Mouse (Mus musculus): ENCODE measurements at regions not wholly inside any gene's neighbourhood (a gene's known extent, or its start where the extent isn't known, plus 50 kb on each side); places are given as distances from the start of the nearest gene placed in this dataset.
A peak's percentile ranks its signal among the peaks of the same experiment; 100 is the strongest.

DNA sequence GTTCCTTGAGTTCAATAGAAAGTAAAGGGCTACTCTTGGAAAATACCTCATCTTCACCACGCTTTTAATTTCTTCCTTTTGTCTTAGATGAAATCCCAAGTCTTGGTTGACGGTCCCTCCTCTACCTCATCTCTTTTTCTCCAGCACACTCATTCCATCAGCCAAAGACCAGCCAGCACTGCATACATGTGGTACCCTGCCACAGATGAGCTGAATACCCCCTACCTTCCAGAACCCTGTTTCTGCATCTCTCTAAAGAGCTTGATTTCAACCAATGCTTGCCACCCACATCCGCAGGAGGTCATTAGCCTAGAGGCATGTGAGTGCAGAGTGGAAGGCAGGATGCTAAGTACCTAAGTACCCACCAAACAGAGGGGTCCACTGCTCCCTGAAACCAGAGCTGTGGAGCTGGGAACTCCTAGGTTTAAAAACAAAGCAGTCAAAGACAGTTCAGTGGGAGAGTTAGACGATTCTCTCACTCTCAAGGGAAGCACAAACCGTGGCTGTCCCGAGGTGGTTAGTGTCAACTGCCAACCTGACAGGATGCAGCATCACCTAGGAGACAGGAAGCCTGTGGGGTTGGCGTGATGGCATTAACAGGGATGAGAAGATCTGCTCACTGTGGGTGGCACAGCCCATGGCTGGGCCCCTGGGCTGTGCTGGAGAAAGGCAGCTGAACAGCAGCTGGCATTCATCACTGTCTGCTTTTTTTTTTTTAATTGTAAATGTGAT, 289.4 kb downstream of the Sox4 start:
- H3K4me1 ChIP-seq (ENCODE audit: control insufficient read depth, insufficient read depth, low read length) = peaks cover 26% of the 10 kb centered on the region
- H3K36me3 ChIP-seq (ENCODE audit: control insufficient read depth, insufficient read depth) = no peaks in the 10 kb centered on the region
- WGBS = 48% methylated on average over 7 of the region's 7 CpGs
- no peak overlapping the region for H3K9ac ChIP-seq (ENCODE audit: low read length)
- peak; percentile 45; the same call in 1 of the 2 replicates for ATAC-seq (replicated peaks; ENCODE audit: extremely low read depth, insufficient read depth, low FRiP score)
- no peaks in the 10 kb centered on the region for H3K9me3 ChIP-seq (replicated peaks; ENCODE audit: control insufficient read depth, low read length)
- peak overlapping the region; percentile 9; the same call in 1 of the 2 replicates for H3K27ac ChIP-seq (ENCODE audit: low read length)
- H3K27me3 ChIP-seq (ENCODE audit: control insufficient read depth, insufficient read depth, low read length) = no peaks in the 10 kb centered on the region
- H3K4me3 ChIP-seq (ENCODE audit: low read length) = no peak overlapping the region
- no peak overlapping the region for H3K4me2 ChIP-seq (ENCODE audit: low read depth, low read length)

DNA sequence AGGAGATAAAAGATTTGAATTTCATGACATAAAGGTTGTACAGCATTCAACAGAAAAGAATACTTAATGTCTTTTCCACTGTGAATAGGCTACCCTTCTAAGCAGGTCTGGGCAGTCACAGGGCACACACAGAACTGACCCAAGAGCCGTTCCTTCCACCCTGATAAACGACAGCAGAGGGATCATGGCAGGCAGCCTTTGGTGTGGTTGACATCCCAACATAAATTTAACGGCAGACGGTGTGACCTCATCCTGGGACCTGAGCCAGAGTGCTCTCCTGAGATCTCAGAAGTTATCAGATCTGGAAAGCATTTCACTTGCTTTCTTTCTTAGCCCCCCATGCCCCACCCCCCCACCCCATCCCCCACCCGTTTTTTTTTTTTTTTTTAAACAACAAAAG, 290.1 kb downstream of the Sox4 start:
- no peaks in the 10 kb centered on the region for H3K9me3 ChIP-seq (replicated peaks; ENCODE audit: control insufficient read depth, low read length)
- H3K4me1 ChIP-seq (ENCODE audit: control insufficient read depth, insufficient read depth, low read length) = peaks cover 26% of the 10 kb centered on the region
- no peak overlapping the region for H3K9ac ChIP-seq (ENCODE audit: low read length)
- ATAC-seq (replicated peaks; ENCODE audit: extremely low read depth, insufficient read depth, low FRiP score) = no peak
- H3K27ac ChIP-seq (ENCODE audit: low read length) = no peak overlapping the region
- 6% methylated on average over 5 of the region's 5 CpGs for whole genome bisulfite sequencing
- H3K4me3 ChIP-seq (ENCODE audit: low read length) = no peak overlapping the region
- H3K4me2 ChIP-seq (ENCODE audit: low read depth, low read length) = no peak overlapping the region
- H3K27me3 ChIP-seq (ENCODE audit: control insufficient read depth, insufficient read depth, low read length) = no peaks in the 10 kb centered on the region
- H3K36me3 ChIP-seq (ENCODE audit: control insufficient read depth, insufficient read depth) = no peaks in the 10 kb centered on the region

DNA sequence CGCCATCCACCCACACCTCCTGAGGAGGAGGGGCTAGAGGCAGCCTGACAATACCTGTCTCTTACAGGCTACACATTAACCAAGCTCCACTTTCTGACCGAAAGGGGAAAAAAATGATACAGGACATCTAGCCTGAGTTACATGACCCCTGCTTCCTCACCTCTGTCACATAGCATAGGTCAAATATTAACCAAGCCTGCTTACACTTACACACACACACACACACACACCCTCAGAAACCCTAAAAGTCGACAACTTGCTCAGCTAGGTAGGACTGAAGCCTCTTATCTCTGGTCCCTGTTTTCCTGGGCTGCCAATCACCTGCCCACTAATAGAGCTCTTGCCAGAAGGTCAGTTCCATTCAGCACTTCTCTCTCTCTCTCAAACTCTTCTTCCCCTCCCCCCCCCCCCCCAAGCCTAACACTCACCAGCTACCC, 291.2 kb downstream of the Sox4 start:
- WGBS = 64% methylated on average over 3 of the region's 3 CpGs
- no peak for ATAC-seq (replicated peaks; ENCODE audit: extremely low read depth, insufficient read depth, low FRiP score)
- H3K36me3 ChIP-seq (ENCODE audit: control insufficient read depth, insufficient read depth) = no peaks in the 10 kb centered on the region
- H3K27ac ChIP-seq (ENCODE audit: low read length) = no peak overlapping the region
- no peak overlapping the region for H3K9ac ChIP-seq (ENCODE audit: low read length)
- no peaks in the 10 kb centered on the region for H3K9me3 ChIP-seq (replicated peaks; ENCODE audit: control insufficient read depth, low read length)
- H3K4me1 ChIP-seq (ENCODE audit: control insufficient read depth, insufficient read depth, low read length) = peaks cover 26% of the 10 kb centered on the region
- H3K4me2 ChIP-seq (ENCODE audit: low read depth, low read length) = no peak overlapping the region
- no peaks in the 10 kb centered on the region for H3K27me3 ChIP-seq (ENCODE audit: control insufficient read depth, insufficient read depth, low read length)
- H3K4me3 ChIP-seq (ENCODE audit: low read length) = no peak overlapping the region

DNA sequence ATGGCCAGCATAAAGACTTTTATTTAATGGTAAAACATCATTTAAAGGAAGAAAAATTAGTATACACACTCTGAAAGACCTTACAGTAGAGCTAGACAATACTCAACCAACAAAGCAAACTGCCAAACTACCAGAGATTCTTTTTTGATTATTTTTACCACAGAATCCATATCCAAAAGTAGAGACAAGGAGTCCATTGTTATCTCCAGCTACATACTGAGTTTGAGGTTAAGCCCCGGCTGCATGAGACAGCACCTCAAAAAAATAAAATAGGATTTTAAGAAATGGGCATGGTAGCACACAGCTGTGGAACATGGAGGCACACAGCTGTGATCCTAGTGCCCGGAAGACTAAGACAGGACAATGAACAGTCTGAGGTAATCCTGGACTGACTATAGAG, 293.4 kb downstream of the Sox4 start:
- WGBS = 82% methylated on average over 2 of the region's 2 CpGs
- no peak overlapping the region for H3K4me2 ChIP-seq (ENCODE audit: low read depth, low read length)
- H3K4me1 ChIP-seq (ENCODE audit: control insufficient read depth, insufficient read depth, low read length) = peaks cover 17% of the 10 kb centered on the region
- no peaks in the 10 kb centered on the region for H3K36me3 ChIP-seq (ENCODE audit: control insufficient read depth, insufficient read depth)
- H3K9me3 ChIP-seq (replicated peaks; ENCODE audit: control insufficient read depth, low read length) = no peaks in the 10 kb centered on the region
- H3K9ac ChIP-seq (ENCODE audit: low read length) = no peak overlapping the region
- no peaks in the 10 kb centered on the region for H3K27me3 ChIP-seq (ENCODE audit: control insufficient read depth, insufficient read depth, low read length)
- no peak for ATAC-seq (replicated peaks; ENCODE audit: extremely low read depth, insufficient read depth, low FRiP score)
- H3K27ac ChIP-seq (ENCODE audit: low read length) = no peak overlapping the region
- no peak overlapping the region for H3K4me3 ChIP-seq (ENCODE audit: low read length)

DNA sequence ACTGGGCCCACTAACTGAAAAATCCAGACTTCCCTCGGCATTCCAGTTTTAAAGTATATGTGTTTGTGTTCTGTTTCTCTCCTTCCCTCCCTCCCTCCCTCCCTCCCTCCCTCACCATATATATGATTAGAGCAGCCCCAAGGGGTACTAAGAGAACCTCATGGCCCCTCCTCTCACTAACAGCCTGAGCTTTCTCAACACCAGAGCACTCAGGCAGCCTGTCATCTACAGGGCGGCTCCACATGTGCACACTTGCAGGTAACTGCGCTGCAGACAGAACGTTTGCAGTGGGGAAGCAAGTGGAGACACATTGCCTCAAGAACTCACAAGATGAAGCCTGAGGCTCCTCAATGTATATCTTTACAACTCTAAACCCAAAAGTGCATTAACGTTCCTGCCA, 294.9 kb downstream of the Sox4 start:
- H3K4me2 ChIP-seq (ENCODE audit: low read depth, low read length) = no peak overlapping the region
- 60% methylated on average over 5 of the region's 5 CpGs for WGBS
- no peak overlapping the region for H3K4me3 ChIP-seq (ENCODE audit: low read length)
- no peaks in the 10 kb centered on the region for H3K36me3 ChIP-seq (ENCODE audit: control insufficient read depth, insufficient read depth)
- H3K27me3 ChIP-seq (ENCODE audit: control insufficient read depth, insufficient read depth, low read length) = no peaks in the 10 kb centered on the region
- no peak overlapping the region for H3K27ac ChIP-seq (ENCODE audit: low read length)
- no peak overlapping the region for H3K9ac ChIP-seq (ENCODE audit: low read length)
- no peak for ATAC-seq (replicated peaks; ENCODE audit: extremely low read depth, insufficient read depth, low FRiP score)
- H3K9me3 ChIP-seq (replicated peaks; ENCODE audit: control insufficient read depth, low read length) = no peaks in the 10 kb centered on the region
- H3K4me1 ChIP-seq (ENCODE audit: control insufficient read depth, insufficient read depth, low read length) = peaks cover 7% of the 10 kb centered on the region

DNA sequence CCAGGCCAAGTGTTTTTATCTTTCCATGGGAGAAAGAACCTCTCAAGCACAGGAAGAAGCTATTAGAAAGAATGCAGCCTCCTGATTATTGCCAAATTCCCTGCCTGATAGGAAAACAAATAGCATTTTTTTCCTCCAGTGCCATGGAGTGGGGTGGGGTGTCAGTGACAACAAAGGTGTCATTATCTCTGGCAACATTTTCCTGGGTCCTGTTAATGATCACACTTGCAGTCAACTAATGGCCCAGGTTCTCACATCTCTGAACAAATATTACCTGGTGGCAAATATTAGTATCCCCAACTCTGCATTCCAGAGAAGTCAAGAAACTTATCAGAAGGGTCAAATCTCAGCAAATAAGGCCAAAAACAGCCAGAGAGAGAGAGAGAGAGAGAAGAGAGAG, 298.6 kb downstream of the Sox4 start:
- H3K27me3 ChIP-seq (ENCODE audit: control insufficient read depth, insufficient read depth, low read length) = no peaks in the 10 kb centered on the region
- H3K27ac ChIP-seq (ENCODE audit: low read length) = no peak overlapping the region
- H3K4me1 ChIP-seq (ENCODE audit: control insufficient read depth, insufficient read depth, low read length) = no peaks in the 10 kb centered on the region
- no peak overlapping the region for H3K4me3 ChIP-seq (ENCODE audit: low read length)
- H3K36me3 ChIP-seq (ENCODE audit: control insufficient read depth, insufficient read depth) = no peaks in the 10 kb centered on the region
- H3K9ac ChIP-seq (ENCODE audit: low read length) = no peak overlapping the region
- H3K9me3 ChIP-seq (replicated peaks; ENCODE audit: control insufficient read depth, low read length) = no peaks in the 10 kb centered on the region
- no peak overlapping the region for H3K4me2 ChIP-seq (ENCODE audit: low read depth, low read length)
- no peak for ATAC-seq (replicated peaks; ENCODE audit: extremely low read depth, insufficient read depth, low FRiP score)

DNA sequence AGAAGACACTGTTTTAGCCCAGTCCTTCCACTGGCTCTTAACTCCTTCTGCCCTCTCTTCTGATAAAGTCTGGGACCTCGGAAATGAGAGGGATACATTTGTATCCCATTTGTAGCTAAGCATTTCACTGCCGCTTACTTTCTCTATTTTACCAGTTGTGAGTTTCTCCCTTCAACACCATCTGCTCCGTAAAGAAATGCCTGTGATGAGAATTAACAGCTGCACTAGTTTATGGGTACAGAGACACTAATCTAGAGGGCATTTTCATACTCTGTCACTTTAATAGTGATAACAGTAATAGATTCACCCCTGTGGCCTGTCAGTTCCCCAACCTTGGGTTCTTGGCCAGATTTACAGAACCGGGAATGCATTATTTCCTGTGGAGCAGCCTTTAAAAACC, 300.2 kb downstream of the Sox4 start:
- Histone ChIP-seq H3K4me1 (ENCODE audit: control insufficient read depth, insufficient read depth, low read length) (no peaks in the 10 kb centered on the region), H3K9me3 (replicated peaks; ENCODE audit: control insufficient read depth, low read length) (no peaks in the 10 kb centered on the region), H3K27me3 (ENCODE audit: control insufficient read depth, insufficient read depth, low read length) (no peaks in the 10 kb centered on the region), H3K9ac (ENCODE audit: low read length) (no peak overlapping the region), H3K36me3 (ENCODE audit: control insufficient read depth, insufficient read depth) (no peaks in the 10 kb centered on the region), H3K27ac (ENCODE audit: low read length) (no peak overlapping the region), H3K4me3 (ENCODE audit: low read length) (no peak overlapping the region), H3K4me2 (ENCODE audit: low read depth, low read length) (no peak overlapping the region)
- no peak for ATAC-seq (replicated peaks; ENCODE audit: extremely low read depth, insufficient read depth, low FRiP score)
- WGBS = 69% methylated on average over 4 of the region's 4 CpGs

DNA sequence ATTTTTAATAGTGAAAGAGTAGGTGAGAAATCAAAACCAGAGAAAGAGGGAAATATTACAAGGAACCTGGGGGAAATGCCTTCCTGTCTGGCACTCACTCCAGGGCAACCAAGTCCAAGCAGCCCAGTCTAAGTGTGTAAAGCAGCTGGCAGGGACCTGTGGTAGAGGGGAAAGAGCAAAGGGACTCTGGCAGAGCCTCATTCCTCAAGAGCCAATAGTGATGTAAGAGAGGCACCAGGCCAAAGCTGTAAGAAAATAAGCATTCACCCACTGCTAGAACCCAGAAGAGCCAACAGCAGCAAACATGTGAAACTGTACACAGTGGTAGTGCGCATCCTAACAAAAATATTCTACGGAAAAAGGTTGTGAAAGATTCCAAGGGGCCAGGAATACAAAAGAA, 301.7 kb downstream of the Sox4 start:
- no peak for ATAC-seq (replicated peaks; ENCODE audit: extremely low read depth, insufficient read depth, low FRiP score)
- H3K9me3 ChIP-seq (replicated peaks; ENCODE audit: control insufficient read depth, low read length) = no peaks in the 10 kb centered on the region
- no peaks in the 10 kb centered on the region for H3K4me1 ChIP-seq (ENCODE audit: control insufficient read depth, insufficient read depth, low read length)
- H3K27me3 ChIP-seq (ENCODE audit: control insufficient read depth, insufficient read depth, low read length) = no peaks in the 10 kb centered on the region
- 77% methylated on average over 2 of the region's 2 CpGs for WGBS
- H3K4me2 ChIP-seq (ENCODE audit: low read depth, low read length) = no peak overlapping the region
- no peaks in the 10 kb centered on the region for H3K36me3 ChIP-seq (ENCODE audit: control insufficient read depth, insufficient read depth)
- no peak overlapping the region for H3K4me3 ChIP-seq (ENCODE audit: low read length)
- no peak overlapping the region; the same call in 1 of the 2 replicates for H3K27ac ChIP-seq (ENCODE audit: low read length)
- no peak overlapping the region for H3K9ac ChIP-seq (ENCODE audit: low read length)

DNA sequence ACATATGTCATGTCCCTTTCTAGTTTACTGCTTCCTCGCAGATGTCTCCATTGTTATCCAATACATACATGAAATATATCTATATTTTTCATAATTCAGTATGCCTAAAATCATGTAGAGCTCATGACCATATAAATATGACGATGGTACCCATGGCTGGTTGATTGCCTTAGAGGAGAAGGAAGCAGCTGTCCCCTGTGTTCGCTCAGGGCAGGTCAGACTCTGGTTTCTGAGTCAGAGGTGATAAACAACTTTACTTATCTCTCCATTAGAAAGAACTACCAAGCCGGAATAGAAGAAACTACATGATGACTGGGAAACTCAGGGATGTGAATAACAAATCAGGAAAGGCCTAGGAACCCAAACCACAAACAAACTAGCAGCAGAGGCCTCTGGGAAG, 307.6 kb downstream of the Sox4 start:
- Histone ChIP-seq H3K9ac (ENCODE audit: low read length) (no peak overlapping the region), H3K4me2 (ENCODE audit: low read depth, low read length) (no peak overlapping the region), H3K4me1 (ENCODE audit: control insufficient read depth, insufficient read depth, low read length) (no peaks in the 10 kb centered on the region), H3K36me3 (ENCODE audit: control insufficient read depth, insufficient read depth) (no peaks in the 10 kb centered on the region), H3K9me3 (replicated peaks; ENCODE audit: control insufficient read depth, low read length) (no peaks in the 10 kb centered on the region), H3K27ac (ENCODE audit: low read length) (no peak overlapping the region), H3K27me3 (ENCODE audit: control insufficient read depth, insufficient read depth, low read length) (no peaks in the 10 kb centered on the region), H3K4me3 (ENCODE audit: low read length) (no peak overlapping the region)
- 69% methylated on average over 4 of the region's 4 CpGs for WGBS
- ATAC-seq (replicated peaks; ENCODE audit: extremely low read depth, insufficient read depth, low FRiP score) = no peak

Data from heart, embryonic 16.5 days (tissue).